Mouse (Mus musculus) kidney, adult 9 months (tissue): Measurements from ENCODE around the gene Hba-a1.
"Not testable (repeated sequence)": the region's sequence is repeated elsewhere in the genome, so short reads cannot be mapped to it uniquely, and the experiment has no call there.

ENCODE experiments used
- DNase-seq: peaks from one replicate; pipeline ENCODE4 v3.0.0; 2022

Gene Hba-a1

DNA sequence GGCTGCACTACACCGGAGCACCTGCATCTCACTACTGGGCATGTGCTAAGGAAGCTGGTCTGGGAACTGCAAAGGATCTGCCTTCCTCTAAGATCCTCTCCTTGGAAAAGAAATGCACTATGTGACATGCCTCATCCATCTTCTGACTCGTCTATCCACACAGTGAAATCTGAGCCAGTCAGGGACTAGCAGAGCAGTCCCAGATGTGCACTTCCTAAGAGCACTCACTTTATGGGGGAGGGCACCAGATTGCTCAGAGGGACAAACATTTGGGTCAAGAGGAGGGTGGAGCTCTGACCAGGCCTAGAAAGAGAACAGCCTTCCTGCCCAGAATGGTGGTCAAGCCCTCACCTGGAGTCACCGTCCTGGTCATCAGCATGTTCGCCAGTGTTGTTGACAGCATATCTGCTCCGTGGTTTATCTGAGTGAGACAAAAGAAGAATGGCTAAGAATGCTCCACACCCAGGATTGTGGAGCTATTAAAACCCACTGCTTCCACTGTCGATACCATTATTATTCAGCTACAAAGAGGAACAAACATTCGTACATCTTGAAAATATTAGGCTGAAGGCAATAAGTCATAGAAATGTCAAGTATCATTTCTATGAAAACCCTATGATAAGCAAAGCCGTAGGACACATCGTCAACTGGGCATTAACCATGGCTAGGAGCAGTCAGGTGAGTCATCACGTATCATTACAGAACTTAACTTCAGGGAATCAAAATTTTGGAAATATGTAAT, 20.5 kb upstream of the Hba-a1 start:
- DNase-seq = no peak

DNA sequence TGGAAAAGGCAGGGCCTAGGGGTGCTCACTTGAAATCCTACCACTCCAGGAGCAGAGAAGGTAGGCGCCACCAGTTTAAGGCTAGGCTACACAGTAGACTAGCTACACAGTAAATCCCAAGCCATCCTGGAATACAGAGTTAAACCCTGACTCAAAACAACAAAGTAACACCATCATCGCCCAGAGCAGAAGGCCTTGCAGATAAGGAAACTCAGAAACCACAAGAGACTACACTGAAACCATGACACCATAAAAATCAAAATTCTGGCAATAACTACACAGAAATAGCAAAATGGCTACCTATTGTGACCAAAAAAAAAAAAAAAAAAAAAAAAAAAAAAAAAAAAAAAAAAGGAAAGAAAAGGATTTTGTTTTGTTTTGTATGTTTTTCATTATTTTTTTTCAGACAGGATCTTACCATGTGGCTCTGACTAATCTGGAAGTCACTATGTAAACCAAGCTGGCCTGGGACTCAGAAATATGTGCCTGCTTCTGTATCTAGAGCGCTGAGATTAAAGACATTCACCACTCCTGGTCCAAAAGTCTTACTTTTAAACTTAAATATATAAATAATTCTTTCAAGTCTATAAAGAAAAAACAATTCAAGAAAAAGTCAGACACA, 18.1 kb upstream of the Hba-a1 start:
- DNase-seq = no peak

DNA sequence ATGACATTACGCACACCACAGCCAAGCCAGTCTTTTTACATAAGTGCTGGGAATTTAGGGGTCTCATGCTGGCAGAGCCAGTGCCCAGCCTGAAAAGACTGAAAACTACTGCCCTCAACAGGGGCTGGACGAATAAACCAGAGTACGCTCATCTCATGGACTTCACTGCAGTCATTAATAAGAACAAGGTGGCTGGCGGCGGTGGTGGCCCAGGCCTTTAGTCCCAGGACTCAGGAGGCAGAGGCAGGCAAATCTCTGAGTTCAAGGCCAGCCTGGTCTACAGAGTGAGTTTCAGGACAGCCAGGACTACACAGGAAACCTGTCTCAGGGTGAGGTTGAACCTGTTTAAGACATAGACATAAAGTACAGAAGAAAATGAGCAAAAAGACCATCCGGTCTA, 17.1 kb upstream of the Hba-a1 start:
- DNase-seq = no peak

DNA sequence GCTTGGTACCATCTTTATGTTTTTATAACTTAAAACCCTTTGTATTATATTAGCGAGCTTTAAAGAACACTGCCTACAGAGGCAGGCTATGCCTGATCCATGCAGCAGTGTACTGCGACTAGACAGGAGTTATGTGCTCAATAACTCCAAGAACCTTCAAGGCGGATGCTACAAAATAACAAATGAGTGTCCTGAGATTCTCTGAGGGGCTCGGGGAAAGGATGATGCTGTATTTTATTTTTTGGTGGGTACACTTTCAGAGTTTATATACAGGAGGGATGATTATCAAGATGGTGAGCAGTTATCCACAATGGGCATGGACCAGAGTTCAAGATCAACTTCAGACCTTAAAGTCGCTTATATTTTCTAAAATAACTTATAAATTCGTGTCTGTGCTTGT, 16.5 kb upstream of the Hba-a1 start:
- no peak for DNase-seq

DNA sequence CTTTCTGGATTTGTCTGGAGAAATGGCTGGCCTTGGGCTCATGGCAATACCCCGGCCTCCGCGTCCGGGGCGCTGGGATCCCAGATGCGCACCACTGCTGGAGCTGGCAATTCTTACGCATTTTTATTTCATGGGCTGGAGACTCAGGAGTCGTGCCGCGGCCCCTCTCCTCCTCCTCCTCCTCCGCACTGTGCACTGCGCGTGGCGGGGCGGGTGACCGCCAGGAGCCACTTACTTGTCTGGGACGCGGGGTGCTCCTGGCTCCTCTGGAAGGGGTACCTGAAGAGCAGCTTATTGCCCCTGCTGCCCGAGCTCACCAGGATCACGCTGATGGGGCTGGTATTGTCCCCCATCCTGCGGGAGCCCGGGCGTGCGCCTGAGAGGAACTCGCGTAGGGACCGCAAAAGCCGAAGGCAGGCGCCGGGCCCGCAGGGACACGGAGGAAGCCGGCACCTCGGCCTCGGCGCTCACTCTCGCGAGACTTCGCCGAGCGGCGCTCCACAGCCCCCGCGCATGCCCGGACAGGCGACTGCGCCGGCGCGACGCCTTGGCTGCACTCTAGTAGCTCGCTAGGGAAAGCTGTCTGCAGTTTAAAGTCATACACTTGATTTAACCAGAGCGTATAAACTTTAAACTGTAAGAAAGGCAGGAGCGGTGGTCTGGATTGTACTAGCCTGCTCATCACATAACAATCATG, 16.0 kb upstream of the Hba-a1 start, which contains the start of gene Nprl3:
Gene Nprl3 (minus strand): TSS at position 520 of the 697 bp plus-strand sequence.
- peak; percentile 96 for DNase-seq

DNA sequence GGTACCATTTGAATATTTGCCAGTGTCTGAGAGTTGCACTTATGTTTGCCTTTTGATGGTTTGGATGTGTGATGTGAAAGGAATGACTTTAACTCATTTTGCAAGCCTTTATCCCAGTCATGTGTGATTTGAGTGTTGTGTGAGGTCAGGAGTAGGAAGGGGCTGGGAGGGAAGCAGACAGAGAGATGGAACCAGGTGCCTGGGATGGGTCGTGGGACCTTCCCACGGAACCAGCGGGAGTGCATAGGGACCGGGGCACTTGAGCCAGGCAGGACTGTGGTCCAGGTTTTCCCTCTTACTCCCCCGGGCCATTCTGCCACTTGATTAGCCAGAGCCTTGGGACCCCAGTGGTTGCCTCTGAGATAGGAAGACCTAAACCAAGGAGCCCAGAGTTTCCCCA, 15.3 kb upstream of the Hba-a1 start:
- no peak for DNase-seq

DNA sequence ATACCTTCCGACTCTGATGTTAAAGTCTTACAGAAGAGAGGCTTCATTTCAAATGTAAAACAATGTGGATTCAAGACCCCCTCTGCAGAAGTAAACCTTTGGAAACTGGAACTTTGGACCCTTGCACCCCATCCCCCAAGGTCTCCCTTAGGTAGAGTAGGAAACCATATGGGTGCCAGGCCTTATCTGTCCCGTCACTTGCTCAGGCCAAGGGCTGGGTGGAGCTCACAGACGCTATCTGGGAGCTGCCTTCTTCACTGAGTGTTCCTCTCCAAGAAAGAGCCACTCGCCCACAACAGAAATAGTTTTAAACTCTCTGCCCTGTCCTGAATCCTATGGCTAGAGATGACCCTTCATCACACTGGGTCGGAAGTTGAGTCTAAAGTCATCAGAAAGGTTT, 14.4 kb upstream of the Hba-a1 start:
- DNase-seq = no peak

DNA sequence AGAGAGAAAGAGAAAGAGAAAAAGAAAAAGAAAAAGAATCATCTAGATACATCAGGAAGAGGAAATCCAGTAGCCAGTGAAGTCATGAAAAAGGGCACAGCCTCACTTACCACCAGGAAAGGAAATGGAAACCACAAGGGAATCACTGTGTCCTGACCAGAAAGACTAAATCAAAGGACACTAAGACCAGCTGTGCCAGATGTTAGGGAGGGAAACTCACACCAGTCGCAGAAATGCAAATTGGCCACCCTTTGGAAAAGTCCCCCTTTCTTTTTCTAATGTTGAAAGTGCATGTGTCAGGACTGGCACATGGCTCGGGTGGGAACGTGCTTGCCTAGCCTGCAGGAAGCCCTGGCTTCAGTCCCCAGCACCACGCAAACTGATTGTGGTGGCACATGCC, 12.1 kb upstream of the Hba-a1 start:
- DNase-seq = no peak

DNA sequence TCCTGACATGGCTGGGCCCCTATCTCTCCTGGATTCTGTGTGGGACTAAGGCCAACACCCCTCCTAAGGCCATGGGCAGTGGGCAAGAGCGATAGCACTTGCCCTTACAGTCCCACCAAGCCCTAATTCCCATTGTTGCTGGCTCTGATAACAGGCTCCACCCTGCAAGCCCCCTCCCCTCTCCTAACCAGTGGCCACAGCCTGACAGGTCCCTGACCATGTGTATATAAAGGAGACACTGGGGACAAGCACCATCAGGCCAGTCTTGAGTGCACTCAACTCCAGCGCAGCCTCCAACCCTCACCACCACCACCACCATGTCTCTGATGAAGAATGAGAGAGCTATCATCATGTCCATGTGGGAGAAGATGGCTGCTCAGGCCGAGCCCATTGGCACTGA, 7.0 kb upstream of the Hba-a1 start, which contains the start of gene Hba-x:
Gene Hba-x (plus strand): TSS at position 54 of the 400 bp plus-strand sequence.
- no peak for DNase-seq

DNA sequence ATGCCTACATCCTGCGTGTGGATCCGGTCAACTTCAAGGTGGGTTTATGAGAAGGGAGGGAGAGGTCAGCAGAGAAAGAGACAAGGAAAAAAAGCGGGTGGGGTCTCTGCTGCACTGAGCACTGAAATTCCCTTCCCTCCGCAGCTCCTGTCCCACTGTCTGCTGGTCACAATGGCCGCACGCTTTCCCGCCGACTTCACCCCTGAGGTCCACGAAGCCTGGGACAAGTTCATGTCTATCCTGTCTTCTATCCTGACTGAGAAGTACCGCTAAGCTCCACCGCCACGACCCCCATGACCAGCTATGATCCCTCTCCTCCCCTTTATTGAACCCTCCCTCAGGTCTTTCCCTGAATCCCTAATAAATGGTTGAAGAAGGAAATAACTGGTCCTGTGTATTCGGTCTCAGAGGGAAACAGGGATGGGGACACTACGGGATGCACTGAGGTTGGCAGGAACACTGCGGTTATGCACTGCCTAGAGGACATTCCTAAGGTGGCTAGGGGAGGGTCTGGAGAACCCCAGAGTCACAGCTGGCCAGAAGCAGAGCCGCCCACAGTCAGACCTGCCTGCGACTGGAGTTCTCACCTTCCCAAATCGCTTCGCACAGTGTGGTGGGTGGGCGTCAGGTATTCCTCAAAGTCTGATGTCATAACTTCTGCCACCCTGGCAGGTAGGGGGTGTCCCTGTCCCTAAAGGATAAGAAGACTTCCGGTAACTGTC, 5.4 kb upstream of the Hba-a1 start:
- DNase-seq = no peak

DNA sequence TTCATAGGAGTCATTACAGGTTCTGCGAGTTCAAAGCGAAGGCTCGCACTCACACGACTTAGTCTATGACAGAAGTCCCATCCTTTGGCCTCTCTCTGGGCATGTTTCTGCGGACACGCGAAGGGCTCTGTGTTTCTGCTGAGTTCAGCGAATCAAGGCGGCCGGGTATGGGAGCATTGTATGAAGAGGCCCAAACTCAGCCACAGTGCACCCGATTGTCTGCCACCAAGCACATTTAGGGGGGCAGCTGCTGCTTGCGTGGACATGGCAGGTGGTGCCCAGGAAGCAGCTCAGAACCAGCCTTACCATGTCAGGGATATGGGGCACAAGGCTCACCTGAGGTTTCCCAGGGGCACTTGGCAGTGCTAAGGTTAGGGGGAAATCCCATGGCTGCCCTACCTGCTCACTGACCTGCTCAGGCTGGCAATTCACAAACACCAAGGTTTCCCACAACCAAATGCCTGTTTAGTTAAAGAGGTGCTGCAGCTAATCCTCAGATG, 4.8 kb upstream of the Hba-a1 start:
- no peak for DNase-seq

DNA sequence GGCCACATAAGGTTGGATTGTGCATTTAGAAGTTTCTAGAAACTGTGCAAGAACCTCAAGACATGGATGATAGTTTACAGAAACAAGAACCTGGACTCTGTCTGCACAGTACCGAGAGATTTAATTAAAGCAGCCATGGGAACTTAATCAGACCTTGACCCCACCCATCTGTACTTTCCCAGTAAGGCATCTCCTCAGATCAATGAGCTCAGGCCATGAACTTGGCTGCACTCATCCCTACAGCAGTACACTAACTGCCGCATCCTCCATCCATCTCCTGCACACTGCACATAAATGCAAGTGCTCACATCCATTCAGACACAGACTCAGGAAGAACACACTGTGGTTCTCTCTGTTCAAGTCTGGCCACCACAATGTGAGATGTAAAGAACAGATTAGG, 2.7 kb upstream of the Hba-a1 start:
- no peak for DNase-seq

DNA sequence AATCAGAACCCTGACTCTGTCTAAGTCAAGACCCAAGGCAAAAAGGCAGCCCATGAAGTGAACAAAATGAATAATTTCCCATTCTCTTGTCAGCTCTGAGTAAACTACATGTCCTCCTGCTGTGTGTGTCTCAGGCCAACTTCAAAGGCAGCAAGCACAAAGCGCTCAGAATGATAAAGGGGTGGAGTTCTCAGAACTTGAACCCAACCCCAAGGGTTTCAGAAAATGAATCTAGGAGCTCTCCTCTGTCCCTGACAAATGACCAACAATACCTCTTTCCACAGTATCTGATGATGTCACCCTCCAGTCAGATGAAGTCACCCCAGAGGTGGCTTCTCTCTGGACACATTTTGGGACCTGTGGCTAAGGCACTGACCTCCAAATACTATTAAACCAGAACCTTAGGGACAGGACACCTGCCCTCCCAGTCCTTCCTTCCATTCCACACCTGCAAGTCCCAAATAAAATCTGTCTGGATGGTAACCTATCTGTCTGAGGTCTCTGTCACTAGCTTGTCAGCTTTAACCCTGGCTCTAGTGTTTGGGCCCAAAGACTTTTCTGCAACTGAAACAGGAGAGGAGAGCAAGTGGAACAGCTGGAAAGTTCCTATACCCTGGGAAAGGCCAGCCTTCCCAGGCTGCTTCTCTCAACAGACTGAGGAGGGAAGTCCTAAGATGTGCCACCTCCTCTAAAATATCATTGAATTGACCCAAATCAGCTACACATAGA, 1.7 kb upstream of the Hba-a1 start:
- DNase-seq = no peak

DNA sequence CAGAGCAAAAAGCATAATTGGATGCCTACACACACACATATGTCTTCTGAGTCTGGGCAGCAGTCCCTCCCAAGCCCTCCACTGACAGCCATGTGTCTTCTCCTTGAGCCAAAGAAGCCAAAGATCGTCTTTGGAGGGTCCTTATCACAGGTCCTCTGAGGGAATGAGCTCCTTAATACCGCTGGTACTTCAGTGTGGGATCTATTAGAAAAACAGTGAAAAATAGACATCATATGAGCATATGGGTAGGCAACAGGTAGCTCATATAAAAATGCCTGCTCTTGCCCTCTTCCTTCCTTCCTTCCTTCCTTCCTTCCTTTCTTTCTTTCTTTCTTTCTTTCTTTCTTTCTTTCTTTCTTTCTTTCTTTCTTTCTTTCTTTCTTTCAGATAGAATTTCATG, 1.3 kb downstream of the Hba-a1 start:
- not testable (repeated sequence) for DNase-seq

DNA sequence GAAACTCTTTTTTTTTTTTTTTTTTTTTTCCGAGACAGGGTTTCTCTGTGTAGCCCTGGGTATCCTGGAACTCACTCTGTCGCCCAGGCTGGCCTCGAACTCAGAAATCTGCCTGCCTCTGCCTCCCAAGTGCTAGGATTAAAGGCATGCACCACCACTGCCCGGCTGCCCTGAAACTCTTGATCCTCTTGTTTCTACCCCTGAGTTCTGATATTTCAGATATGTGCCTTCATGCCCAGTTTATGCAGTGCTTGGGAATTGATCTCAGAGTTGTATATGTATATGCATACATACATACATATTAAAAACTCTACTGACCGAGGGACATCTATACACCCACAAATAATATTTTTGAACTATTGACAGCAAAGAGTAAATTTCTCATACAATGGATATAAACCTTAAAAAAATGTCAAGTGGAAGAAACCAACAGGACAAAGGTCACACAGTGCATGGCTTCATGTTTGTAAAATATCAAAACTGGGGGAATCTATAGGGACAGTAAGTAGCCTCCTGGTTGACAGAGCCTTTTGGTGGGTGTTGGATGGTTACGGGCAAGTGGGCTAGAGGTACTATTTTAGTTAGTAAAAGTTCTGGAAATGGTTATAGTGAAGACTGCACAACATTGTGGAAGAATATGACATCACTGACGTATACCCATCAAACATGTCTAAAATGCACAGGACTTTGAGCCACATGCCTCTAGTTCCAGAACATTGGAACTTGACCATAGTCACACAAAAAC, 1.9 kb downstream of the Hba-a1 start:
- DNase-seq = no peak

DNA sequence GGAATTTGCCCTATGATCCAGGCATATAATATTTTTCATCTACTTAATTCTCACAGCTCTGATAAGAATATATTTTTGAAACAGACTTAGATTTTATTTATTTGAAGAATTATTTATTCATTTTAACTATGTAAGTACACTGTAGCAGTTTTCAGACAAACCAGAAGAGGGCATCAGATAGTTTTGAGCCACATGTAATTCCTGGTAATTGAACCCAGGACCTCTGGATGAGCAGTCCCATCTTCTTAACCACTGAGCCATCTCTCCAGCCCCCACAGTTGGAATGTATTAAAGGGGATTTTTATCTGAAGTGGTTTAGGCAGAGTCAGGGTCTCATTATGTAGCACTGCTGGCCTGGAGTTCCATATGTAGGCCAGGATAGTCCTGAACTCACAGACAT, 2.6 kb downstream of the Hba-a1 start:
- not testable (repeated sequence) for DNase-seq

DNA sequence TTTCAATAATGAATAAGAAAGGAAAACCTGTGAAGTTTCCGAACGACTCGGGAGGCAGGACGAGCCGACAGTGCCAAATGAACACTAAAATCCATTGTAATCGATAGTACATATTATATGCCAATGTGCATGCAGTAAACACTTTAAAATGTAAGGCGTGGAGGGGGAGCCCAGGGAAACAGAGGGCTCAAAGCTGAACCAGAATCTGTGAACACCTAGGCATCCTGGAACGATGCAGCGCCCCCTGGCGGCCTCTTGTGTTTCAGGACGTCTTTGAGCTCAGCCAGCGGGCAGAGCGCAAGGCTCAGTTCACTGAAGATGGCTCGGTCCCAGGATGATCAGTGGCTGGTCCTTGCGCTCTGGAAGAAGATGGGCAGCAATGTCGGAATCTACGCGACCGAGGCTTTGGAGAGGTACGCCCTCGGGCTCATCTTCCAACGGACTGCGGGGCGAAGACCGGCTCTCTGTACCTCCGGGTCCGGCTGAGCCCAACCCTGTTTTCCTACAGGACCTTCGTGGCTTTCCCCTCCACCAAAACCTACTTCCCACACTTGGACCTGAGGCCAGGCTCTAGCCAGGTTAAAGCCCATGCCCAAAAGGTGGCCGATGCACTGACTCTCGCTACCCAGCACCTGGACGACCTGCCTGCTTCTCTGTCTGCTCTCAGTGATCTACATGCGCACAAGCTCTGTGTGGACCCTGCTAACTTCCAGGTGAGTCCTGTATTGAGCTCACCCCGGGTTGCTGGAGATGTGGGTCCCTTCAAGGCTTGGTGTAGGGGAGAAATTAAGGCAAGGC, 3.6 kb downstream of the Hba-a1 start, which contains the start of gene Hbq1b:
Gene Hbq1b (plus strand): TSS at position 271 of the 798 bp plus-strand sequence.
- peak; percentile 83 for DNase-seq

DNA sequence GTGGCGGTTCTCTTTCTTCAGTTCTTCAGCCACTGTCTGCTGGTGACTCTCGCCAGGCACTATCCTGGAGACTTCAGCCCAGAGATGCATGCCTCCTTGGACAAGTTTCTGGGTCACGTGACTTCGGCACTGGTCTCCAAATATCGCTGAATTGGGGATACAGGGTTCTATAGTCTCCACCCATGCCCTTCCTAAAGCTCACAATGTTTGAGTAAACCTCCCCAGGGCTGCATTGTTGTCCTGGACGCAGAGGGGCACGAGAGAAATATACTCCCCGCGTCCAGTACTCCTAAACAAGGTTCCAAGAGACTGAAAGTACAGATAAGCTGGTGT, 4.1 kb downstream of the Hba-a1 start:
- DNase-seq = no peak

DNA sequence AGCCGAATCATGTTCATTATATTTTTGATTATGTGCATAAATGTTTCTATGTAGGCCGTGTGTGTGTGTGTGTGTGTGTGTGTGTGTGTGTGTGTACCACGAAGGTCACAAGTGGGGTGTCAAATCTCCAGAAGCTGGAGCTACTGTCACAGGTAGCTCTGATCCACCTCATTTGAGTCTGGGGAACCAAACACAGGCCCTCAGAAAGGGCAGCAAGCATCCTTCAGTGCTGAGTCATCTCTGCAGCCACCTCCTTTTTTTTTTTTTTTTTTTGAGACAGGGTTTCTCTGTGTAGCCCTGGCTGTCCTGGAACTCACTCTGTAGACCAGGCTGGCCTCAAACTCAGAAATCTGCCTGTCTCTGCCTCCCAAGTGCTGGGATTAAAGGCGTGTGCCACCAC, 9.5 kb downstream of the Hba-a1 start:
- not testable (repeated sequence) for DNase-seq

DNA sequence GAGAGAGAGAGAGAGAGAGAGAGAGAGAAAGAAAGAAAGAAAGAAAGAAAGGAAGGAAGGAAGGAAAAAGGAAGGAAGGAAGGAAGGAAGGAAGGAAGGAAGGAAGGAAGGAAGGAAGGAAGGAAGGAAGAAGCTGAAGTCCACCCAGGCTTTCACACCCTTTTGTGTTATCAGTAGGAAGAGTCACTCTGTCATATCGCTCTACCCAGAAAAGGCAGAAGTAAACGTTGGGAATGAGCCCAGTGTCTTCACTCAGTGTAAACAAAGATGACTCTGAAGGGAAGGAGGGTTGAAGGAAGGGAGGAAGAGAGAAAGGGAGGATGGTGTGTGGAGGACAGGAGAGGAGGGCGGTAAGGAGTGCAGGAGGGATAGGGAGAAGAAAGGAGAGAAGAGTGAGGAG, 10.2 kb downstream of the Hba-a1 start:
- not testable (repeated sequence) for DNase-seq

DNA sequence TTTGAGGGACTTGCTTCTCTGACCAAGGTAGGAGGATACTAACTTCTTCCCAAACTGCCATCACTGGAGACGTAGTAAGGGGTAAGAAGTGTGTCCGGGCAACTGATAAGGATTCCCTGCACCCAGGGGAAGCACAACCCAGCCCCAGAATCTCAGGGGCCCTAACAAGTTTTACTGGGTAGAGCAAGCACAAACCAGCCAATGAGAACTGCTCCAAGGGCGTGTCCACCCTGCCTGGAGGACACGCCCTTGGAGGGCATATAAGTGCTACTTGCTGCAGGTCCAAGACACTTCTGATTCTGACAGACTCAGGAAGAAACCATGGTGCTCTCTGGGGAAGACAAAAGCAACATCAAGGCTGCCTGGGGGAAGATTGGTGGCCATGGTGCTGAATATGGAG, 12.9 kb downstream of the Hba-a1 start, which contains the start of gene Hba-a2:
Gene Hba-a2 (plus strand): TSS at position 287 of the 400 bp plus-strand sequence.
- not testable (repeated sequence) for DNase-seq
